Mouse (Mus musculus): ENCODE data around the gene Rpl27a.

The Rpl27a gene

GRCm38 (mm10) chr7:109566327-109566726 lies 47.4 kb downstream of the Rpl27a start:
- no peak for DNase-seq

- DNase-seq, result no peak
These were observed 48.2 kb downstream of the Rpl27a start for GRCm38 (mm10) chr7:109566841-109567768.

- DNase-seq, result no peak
These were observed 49.5 kb downstream of the Rpl27a start for GRCm38 (mm10) chr7:109568391-109568892.

Data from cerebellum, adult 9-10 months (tissue).